Mouse (Mus musculus): ENCODE results near the gene Fcrl1.

DNA sequence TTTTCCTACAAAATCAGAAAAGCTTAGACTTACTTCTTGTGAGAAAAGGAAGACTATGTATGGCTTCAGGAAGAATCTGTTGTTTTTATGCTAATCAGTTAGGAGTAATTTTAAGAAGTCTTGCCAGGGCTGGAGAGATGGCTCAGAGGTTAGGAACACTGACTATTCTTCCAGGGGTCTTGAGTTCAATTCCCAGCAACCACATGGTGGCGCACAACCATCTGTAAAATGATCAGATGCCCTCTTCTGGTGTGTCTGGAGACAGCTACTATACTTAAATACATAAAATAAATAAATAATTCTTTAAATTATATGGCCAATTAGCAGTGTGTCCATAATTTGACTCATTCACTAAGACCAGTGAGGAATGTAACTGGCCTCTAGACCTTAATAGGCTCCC is 44.5 kb downstream of the Fcrl1 start:
- TF ChIP-seq EP300 (IDR thresholded peaks at IDR 0.05; ENCODE audit: low read depth) (no peak), CTCF (IDR thresholded peaks at IDR 0.05; ENCODE audit: low read depth) (peak; percentile 10; the same call in 1 of the 2 replicates)

All from liver, embryonic 14.5 days (tissue).